Mouse (Mus musculus) heart, embryonic 13.5 days (tissue): ENCODE results near the gene Irak4. TPM values are rescaled to one million over a fixed set of nuclear protein-coding genes. Genes with fewer than 3 reads are reported as not detected.
A peak's percentile ranks its signal among the peaks of the same experiment; 100 is the strongest.

Source experiments
- ATAC-seq: fragments of 200-750 bp; cut with Nextera tagmentation; 2 replicates; pipeline ENCODE4 v1.8.0; 2017; ENCODE audit warnings: moderate TSS enrichment; ENCODE audit not compliant: insufficient number of reproducible peaks, low FRiP score, low TSS enrichment; ENCODE audit errors: extremely low read depth
- H3K27ac ChIP-seq: fragments of 300-500 bp; sonication (generic); replicated peaks from 2 replicates; pipeline ENCODE4 v1.5.1; 2015; ENCODE audit warnings: moderate library complexity, mild to moderate bottlenecking, inconsistent platforms
- H3K27me3 ChIP-seq: fragments of 300-500 bp; sonication (generic); replicated peaks from 2 replicates; pipeline ENCODE4 v1.6.1; 2015; ENCODE audit warnings: mild to moderate bottlenecking, inconsistent platforms
- H3K36me3 ChIP-seq: fragments of 300-500 bp; sonication (generic); 2 replicates; pipeline ENCODE4 v1.6.1; 2015; ENCODE audit warnings: mild to moderate bottlenecking, inconsistent platforms
- H3K4me1 ChIP-seq: fragments of 300-500 bp; sonication (generic); 2 replicates; pipeline ENCODE4 v1.6.1; 2015; ENCODE audit warnings: inconsistent platforms
- H3K4me2 ChIP-seq: fragments of 300-500 bp; sonication (generic); 2 replicates; pipeline ENCODE4 v1.6.1; 2015; ENCODE audit warnings: inconsistent platforms, mild to moderate bottlenecking, moderate library complexity
- H3K4me3 ChIP-seq: fragments of 300-500 bp; sonication (generic); 2 replicates; pipeline ENCODE4 v1.5.1; 2015; ENCODE audit warnings: moderate library complexity, mild to moderate bottlenecking, inconsistent platforms
- H3K9ac ChIP-seq: fragments of 300-500 bp; sonication (generic); 2 replicates; pipeline ENCODE4 v1.6.1; 2015; ENCODE audit warnings: inconsistent platforms, mild to moderate bottlenecking, moderate library complexity
- H3K9me3 ChIP-seq: fragments of 300-500 bp; sonication (generic); 2 replicates; pipeline ENCODE4 v1.6.1; 2016; ENCODE audit warnings: inconsistent platforms
- WGBS: fragments of 180-500 bp; shearing (Covaris S2); methylation state at CpG from one replicate; pipeline ENCODE4 v1.1.7; 2015; ENCODE audit warnings: mixed read lengths; 5-methylcytosine and 5-hydroxymethylcytosine counted together
- polyA plus RNA-seq: library from polyadenylated mRNA; unstranded; fragments of >200 nt; fragmentation: Nextera tagmentation; extraction: Ambion mirVana; gene quantifications from 2 replicates; pipeline ENCODE4 v1.2.1, GENCODE M21; 2015

Irak4 gene
- polyA plus RNA-seq, 1 experiment from 2014 or later: 3.8 TPM

DNA sequence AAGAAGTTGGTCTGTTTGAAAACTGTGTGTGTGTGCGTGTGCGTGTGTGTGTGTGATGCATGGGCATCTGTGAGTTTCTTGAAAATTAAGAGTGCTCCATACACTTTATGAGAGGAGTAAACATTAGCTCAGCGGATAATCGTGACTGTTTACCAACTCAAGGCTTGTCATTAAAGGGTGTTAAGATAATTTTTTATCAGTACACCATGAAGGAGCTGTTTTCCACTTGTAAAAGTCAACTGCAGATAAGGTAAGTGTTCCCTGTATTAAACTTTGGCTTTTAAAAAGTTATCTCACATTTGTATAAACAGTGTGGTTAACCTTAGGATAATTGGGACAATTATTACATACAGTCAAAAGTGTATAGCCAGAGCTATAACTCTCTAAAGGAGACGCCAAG, 11.1 kb upstream of the Irak4 start:
- WGBS: 72% methylated on average over 5 of the region's 5 CpGs
- Histone ChIP-seq H3K9me3 (no peaks in the 10 kb centered on the region), H3K4me3 (no peak overlapping the region), H3K9ac (no peak overlapping the region), H3K36me3 (peaks cover 54% of the 10 kb centered on the region), H3K27ac (no peak overlapping the region), H3K4me1 (no peaks in the 10 kb centered on the region), H3K4me2 (no peak overlapping the region), H3K27me3 (no peaks in the 10 kb centered on the region)
- ATAC-seq: no peak

DNA sequence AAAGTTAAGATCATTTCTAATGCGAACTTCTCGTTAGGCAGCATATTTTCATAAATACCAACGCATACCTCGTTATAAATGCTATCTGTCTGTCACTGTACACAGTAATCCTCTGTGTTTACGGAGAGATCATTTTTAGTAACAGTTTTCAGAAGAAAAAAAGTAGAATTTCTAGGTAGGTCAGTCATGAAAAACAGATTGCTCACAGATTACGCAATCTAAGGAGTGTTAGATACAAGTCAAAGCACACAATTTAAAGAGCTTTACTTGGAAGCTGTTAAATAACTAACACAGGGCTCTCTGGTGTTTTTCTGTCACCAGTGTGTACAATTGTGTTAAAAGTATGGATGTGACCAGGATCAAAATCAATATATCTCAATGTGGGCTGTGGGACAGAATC, 10.5 kb upstream of the Irak4 start:
- Histone ChIP-seq H3K4me2 (no peak overlapping the region), H3K9me3 (no peaks in the 10 kb centered on the region), H3K9ac (no peak overlapping the region), H3K36me3 (peaks cover 47% of the 10 kb centered on the region), H3K27ac (no peak overlapping the region), H3K4me1 (no peaks in the 10 kb centered on the region), H3K27me3 (no peaks in the 10 kb centered on the region), H3K4me3 (no peak overlapping the region)
- ATAC-seq: no peak
- WGBS: 86% methylated on average over 6 of the region's 6 CpGs

DNA sequence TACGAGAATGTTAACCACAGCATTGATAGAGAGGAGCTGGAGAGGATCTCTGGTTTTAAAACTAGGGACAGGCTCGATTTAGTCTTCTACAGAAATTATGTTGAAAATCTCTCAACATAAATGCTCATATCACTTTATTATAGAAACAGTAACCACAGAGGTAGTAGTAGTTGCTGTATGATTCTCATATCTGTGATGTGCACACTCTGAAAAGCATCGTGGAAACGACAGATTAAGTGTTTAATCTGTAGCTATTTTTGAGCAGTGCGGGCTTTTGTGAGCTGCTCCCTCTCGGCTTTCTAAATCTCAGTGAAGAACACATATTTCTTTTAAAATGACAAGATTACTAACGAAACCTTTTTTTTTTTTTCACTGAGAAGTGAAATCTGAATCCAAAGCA, 7.9 kb upstream of the Irak4 start:
- no peaks in the 10 kb centered on the region for H3K9me3 ChIP-seq
- H3K27ac ChIP-seq: no peak overlapping the region
- no peak overlapping the region for H3K9ac ChIP-seq
- no peak for ATAC-seq
- no peak overlapping the region for H3K4me3 ChIP-seq
- WGBS: 76% methylated on average over 7 of the region's 7 CpGs
- H3K4me1 ChIP-seq: no peaks in the 10 kb centered on the region
- no peak overlapping the region for H3K4me2 ChIP-seq
- H3K36me3 ChIP-seq: peaks cover 34% of the 10 kb centered on the region
- no peaks in the 10 kb centered on the region for H3K27me3 ChIP-seq

DNA sequence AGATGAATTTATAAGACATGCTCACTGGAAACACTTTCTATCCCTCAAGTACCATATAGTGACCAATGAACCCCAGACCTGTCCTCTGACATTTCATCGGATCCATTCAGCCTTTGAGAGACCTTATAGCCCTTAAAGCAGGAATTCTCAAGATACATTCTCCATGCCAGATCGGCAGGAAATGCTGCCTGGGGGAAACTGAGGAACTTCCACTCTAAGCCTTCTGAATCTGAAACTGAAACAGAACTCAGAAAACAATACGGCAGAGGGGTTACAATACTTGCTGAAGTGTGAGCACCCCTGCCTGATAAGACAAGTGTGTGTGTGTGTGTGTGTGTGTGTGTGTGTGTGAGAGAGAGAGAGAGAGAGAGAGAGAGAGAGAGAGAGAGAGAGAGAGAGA, 4.1 kb upstream of the Irak4 start:
- Histone ChIP-seq H3K4me2 (no peak overlapping the region), H3K36me3 (peaks cover 9% of the 10 kb centered on the region), H3K4me1 (peaks cover 6% of the 10 kb centered on the region), H3K9me3 (no peaks in the 10 kb centered on the region), H3K27ac (no peak overlapping the region), H3K9ac (no peak overlapping the region), H3K4me3 (no peak overlapping the region), H3K27me3 (no peaks in the 10 kb centered on the region)
- no peak for ATAC-seq
- WGBS: 82% methylated on average over 3 of the region's 3 CpGs

DNA sequence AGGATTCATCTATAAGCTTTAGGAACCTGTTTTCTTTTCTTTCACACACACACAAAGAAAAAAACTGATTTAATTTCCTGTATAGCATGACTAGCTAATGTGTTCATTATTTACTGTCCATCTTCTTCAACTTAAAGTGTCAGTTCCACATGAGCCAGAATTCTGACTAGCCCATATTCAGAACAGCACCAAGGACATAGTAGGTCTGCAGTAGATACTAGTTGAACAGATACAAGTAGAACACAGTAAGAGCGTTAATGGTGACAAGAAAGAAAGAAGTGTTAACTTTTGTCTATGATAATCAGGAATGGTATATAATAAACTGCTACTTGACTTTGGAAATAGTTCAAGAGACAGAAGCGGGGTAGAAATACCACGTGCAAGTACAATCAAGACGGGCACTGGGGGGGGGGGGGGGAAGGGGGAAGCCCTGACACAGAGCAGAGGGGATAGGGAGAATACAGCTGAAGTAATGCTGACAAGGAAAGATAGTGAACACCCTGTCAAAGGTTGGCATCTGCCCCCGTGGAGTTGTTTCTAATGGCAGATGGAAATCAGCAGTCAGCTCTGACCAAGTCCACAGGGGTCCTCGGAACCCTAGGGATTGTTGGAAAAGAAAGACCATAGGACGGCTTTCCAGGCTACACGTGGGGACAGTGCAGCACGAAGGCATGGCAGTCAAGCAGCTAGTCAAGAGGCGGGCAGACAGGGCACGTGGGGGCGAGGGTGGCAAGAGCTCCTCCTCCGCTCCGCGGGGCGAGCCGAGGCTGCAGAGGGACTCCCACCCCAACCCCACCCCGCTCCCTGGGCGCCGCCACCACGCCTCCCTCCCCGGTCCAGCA, 655 bp upstream of the Irak4 start:
- peak; percentile 2; the same call in 1 of the 2 replicates for ATAC-seq
- H3K27ac ChIP-seq: peak overlapping the region; percentile 68; the same call in 1 of the 2 replicates
- 8% methylated on average over 22 of the region's 22 CpGs for WGBS

DNA sequence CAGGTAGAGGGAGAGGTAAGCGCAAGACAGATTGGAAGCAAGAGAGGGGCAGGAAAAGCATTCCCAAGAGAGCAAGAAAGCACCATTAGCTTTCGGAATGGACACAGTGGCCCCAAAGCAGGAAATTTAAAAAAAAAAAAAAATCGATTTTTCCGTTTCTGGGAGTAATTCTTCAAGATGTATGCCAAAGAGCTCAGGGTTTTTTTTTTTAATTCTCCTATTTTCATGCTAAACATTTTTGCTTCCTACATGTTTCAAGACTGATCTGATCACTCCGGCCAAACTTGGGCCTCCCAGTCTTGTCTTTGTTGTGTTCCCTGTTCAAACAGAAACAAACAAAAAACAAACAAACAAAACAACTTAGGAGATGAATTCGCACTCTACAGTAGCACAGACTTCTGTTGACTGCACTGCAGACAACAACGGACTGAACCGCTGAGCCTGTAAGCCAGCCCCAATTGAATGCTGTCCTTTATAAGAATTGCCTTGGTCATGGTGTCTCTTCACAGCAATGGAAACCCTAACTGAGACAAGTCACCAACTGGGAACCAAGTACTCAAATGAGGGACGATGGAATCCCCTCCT, 701 bp downstream of the Irak4 start:
- peak overlapping the region; percentile 88 for H3K9ac ChIP-seq
- 43% methylated on average over 9 of the region's 9 CpGs for WGBS

More for the DNA sequence above, 655 bp upstream of the Irak4 start:
- peak overlapping the region; percentile 92 for H3K4me3 ChIP-seq
- no peaks in the 10 kb centered on the region for H3K27me3 ChIP-seq
- peak overlapping the region; percentile 88 for H3K9ac ChIP-seq
- H3K4me1 ChIP-seq: peaks cover 6% of the 10 kb centered on the region
- peak overlapping the region; percentile 86 for H3K4me2 ChIP-seq
- no peaks in the 10 kb centered on the region for H3K9me3 ChIP-seq
- H3K36me3 ChIP-seq: peaks cover 6% of the 10 kb centered on the region; the same call in 1 of the 2 replicates

DNA sequence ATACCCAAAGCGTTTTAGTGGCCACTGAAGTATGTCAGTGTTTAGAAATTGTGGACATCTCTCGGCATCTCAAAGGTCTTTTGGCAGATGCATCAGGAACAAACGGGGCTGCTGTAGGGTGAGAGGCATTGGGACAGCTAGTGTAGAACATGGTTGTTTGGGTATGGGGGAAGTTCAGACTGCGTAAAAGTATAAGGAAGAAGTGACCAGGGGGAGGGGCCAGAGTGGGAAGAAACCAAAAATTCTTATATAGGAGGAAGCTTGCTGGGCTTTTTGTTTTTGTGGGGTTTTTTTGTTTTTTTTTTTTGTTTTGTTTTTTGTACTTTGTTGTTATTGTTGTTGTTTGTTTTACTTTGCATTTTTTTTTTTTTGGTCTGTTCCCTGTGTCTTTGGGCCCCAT, 1.4 kb downstream of the Irak4 start:
- no peak overlapping the region for H3K27ac ChIP-seq
- H3K9me3 ChIP-seq: peaks cover 2% of the 10 kb centered on the region; the same call in 1 of the 2 replicates
- H3K9ac ChIP-seq: no peak overlapping the region
- H3K4me3 ChIP-seq: no peak overlapping the region
- ATAC-seq: no peak
- peaks cover 6% of the 10 kb centered on the region for H3K4me1 ChIP-seq
- H3K36me3 ChIP-seq: peaks cover 11% of the 10 kb centered on the region
- WGBS: 85% methylated on average over 4 of the region's 4 CpGs
- no peaks in the 10 kb centered on the region for H3K27me3 ChIP-seq
- no peak overlapping the region for H3K4me2 ChIP-seq

More for the DNA sequence above, 701 bp downstream of the Irak4 start:
- Histone ChIP-seq H3K9me3 (no peaks in the 10 kb centered on the region), H3K27me3 (no peaks in the 10 kb centered on the region), H3K27ac (peak overlapping the region; percentile 74), H3K4me3 (peak overlapping the region; percentile 92), H3K4me1 (peaks cover 6% of the 10 kb centered on the region), H3K36me3 (0 out of 2 replicates have a peak, but pooled peaks cover 4% of the 10 kb centered on the region), H3K4me2 (peak overlapping the region; percentile 86)
- ATAC-seq: no peak

DNA sequence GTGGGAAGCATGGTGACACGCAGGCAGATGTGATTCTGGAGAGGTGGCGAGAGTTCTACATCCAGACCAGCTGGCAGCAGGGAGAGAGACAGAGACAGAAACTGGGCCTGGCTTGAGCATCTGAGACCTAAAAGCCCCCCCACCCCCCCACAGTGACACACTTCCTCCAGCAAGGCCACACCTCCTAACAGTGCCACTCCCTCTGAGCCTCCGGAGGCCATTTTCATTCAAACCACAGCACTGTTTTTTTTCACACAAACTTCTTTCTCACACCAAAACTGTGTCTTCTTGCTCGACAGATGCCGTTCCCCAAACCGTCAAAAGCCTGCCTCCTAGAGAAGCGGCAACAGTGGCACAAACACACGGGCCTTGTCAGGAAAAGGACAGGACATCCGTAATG, 10.1 kb downstream of the Irak4 start:
- WGBS: 88% methylated on average over 9 of the region's 9 CpGs
- no peak overlapping the region for H3K9ac ChIP-seq
- no peak overlapping the region for H3K27ac ChIP-seq
- H3K4me3 ChIP-seq: no peak overlapping the region
- H3K4me2 ChIP-seq: no peak overlapping the region
- H3K4me1 ChIP-seq: no peaks in the 10 kb centered on the region
- no peak for ATAC-seq
- H3K36me3 ChIP-seq: peaks cover 33% of the 10 kb centered on the region
- H3K27me3 ChIP-seq: no peaks in the 10 kb centered on the region
- H3K9me3 ChIP-seq: peaks cover 7% of the 10 kb centered on the region

DNA sequence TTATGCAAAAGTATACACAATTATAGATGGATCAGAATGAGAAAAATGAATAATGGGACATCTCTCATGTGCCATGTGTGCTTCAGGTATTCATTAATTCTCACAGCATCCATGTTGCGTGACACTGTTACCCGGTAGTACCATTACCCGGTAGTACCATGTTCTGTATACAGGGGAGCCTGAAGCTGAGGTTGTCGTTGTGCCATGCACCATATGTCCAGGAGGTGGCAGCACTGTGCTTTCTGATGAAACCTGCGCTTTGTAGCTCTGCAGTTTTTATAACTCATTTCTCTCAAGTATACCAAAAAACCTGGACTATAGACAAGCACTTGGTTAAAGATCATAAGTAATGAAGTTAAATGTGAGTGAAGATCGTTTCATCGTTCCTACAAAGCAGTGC, 14.0 kb downstream of the Irak4 start:
- Histone ChIP-seq H3K4me3 (no peak overlapping the region), H3K36me3 (peaks cover 12% of the 10 kb centered on the region), H3K9ac (no peak overlapping the region), H3K27ac (no peak overlapping the region), H3K4me2 (no peak overlapping the region), H3K4me1 (no peaks in the 10 kb centered on the region), H3K9me3 (no peaks in the 10 kb centered on the region), H3K27me3 (no peaks in the 10 kb centered on the region)
- no peak for ATAC-seq
- 18% methylated on average over 7 of the region's 7 CpGs for WGBS

DNA sequence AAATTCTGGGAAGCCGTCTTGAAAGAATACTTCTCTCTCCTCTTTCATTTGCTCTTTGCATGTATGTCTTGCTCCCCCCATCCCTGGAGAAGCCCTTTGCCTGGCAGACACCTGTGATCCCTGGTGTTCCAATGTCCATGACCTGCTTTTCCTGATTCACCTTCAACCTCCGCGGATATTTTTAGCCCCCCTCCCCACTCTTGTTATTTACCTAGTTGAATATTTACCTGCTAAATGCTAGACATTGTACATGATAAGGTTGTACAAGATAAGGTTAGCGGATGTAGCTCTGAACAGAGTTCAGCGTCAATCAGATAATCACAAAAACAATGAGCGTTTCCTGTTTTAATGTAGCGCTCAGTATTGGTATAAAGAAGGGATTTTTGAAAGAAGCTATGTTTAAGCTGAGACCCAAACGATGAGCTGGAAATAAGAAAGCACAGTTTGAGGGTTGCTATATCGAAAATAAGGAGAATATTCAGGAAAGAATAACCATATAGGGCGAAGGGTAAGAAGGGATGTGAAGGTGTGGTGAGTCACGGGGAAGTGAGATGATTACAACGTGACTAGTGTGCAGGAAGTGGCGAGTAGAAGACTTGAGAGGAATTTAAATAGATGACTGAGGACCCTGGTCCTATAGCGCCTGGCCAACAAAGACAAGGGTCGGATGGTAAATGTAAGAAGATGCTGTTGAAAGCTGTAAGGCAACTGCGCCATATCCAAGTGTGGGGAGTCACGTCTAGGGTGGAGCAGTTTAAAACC, 15.6 kb downstream of the Irak4 start:
- Histone ChIP-seq H3K36me3 (peaks cover 7% of the 10 kb centered on the region; the same call in 1 of the 2 replicates), H3K27ac (no peak overlapping the region), H3K4me1 (no peaks in the 10 kb centered on the region), H3K4me2 (no peak overlapping the region), H3K4me3 (no peak overlapping the region), H3K9ac (no peak overlapping the region; the same call in 1 of the 2 replicates), H3K9me3 (no peaks in the 10 kb centered on the region), H3K27me3 (no peaks in the 10 kb centered on the region)
- ATAC-seq: no peak
- 66% methylated on average over 17 of the region's 17 CpGs for WGBS

DNA sequence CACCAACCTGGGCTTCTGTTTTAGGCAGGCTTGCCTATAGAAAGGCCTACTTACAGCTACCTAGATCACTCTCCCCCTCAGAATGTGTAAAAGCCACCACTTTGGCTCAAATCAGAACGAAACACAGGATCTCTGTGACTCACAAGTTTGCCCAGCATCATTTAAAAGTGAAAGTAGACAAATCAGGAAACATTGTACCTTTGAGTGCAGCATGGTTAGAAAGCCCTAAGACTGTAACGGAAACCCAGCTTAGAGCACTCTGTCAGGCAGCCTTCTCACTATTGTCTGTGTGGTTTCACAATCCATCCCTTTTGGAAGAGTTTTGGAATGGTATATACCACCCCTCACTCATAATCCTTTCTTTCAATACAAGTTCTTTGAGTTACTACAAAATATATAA, 21.5 kb downstream of the Irak4 start:
- Histone ChIP-seq H3K4me3 (no peak overlapping the region), H3K36me3 (peaks cover 7% of the 10 kb centered on the region; the same call in 1 of the 2 replicates), H3K9ac (no peak overlapping the region), H3K27me3 (no peaks in the 10 kb centered on the region), H3K4me2 (no peak overlapping the region), H3K27ac (no peak overlapping the region), H3K9me3 (no peaks in the 10 kb centered on the region), H3K4me1 (no peaks in the 10 kb centered on the region)
- no peak for ATAC-seq
- WGBS: 64% methylated on average over 2 of the region's 2 CpGs
